Mouse (Mus musculus): Measurements from ENCODE around the gene Kcnq5. TPM values are rescaled to one million over a fixed set of nuclear protein-coding genes. Genes with fewer than 3 reads are reported as not detected.

The Kcnq5 gene
- total RNA-seq, 2 experiments from 2014 or later = 0.38 TPM; not detected in 1

- no peak for ATAC-seq (replicated peaks; ENCODE audit: low FRiP score, poor library complexity, severe bottlenecking)
Measured at GRCm38 (mm10) chr1:21520116-21520645, 441.6 kb downstream of the Kcnq5 start.

- no peak for ATAC-seq (replicated peaks; ENCODE audit: low FRiP score, poor library complexity, severe bottlenecking)
Measured at GRCm38 (mm10) chr1:21506665-21507064, 455.1 kb downstream of the Kcnq5 start.

GRCm38 (mm10) chr1:21499815-21500534 is 461.8 kb downstream of the Kcnq5 start:
- no peak for ATAC-seq (replicated peaks; ENCODE audit: low FRiP score, poor library complexity, severe bottlenecking)

- no peak for ATAC-seq (replicated peaks; ENCODE audit: low FRiP score, poor library complexity, severe bottlenecking)
Measured at GRCm38 (mm10) chr1:21496307-21496706, 465.4 kb downstream of the Kcnq5 start.

- no peak for ATAC-seq (replicated peaks; ENCODE audit: low FRiP score, poor library complexity, severe bottlenecking)
Measured at GRCm38 (mm10) chr1:21488645-21489044, 473.1 kb downstream of the Kcnq5 start.

DNA sequence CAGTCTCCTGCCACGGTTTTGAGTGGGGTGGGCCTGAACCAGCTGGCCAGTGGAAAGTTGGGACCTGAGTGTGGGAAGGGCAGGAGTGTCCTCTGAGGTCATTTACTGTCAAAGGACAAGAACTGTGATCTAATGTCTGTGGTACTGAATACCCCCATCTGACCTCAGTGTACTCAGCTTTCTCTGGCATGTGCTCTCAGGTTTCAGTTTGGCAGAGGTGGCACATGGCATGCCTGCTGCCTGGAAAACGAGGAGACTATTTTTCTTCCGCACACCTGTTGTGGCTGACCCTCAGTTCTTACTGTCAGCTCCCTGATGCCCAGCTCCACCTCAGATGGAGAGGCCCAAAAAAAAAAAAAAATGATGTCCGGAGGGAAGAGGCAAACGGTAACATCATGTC is 475.5 kb downstream of the Kcnq5 start:
- no peak for ATAC-seq (replicated peaks; ENCODE audit: low FRiP score, poor library complexity, severe bottlenecking)

GRCm38 (mm10) chr1:21469311-21469710 is 492.4 kb downstream of the Kcnq5 start:
- ATAC-seq (replicated peaks; ENCODE audit: low FRiP score, poor library complexity, severe bottlenecking) = no peak

DNA sequence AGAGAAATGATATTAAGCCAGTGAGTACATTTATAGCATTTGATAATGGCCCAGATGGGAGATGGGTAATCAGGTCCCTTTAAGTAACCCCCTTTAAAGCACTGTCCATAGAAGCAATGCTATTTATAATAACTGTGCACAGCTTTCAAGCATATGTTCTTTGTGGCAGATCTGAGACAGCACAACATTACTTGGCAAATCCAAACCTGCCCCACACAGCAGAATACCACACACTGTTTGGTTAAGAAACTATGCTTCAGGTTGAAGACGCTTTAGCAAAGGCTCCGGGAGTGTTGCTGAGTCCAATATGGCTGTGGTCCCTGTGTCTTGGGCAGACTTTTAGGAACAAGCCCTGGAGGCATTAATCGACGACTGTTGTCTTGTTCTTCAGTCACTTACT is 495.3 kb downstream of the Kcnq5 start:
- ATAC-seq (replicated peaks; ENCODE audit: low FRiP score, poor library complexity, severe bottlenecking) = no peak

DNA sequence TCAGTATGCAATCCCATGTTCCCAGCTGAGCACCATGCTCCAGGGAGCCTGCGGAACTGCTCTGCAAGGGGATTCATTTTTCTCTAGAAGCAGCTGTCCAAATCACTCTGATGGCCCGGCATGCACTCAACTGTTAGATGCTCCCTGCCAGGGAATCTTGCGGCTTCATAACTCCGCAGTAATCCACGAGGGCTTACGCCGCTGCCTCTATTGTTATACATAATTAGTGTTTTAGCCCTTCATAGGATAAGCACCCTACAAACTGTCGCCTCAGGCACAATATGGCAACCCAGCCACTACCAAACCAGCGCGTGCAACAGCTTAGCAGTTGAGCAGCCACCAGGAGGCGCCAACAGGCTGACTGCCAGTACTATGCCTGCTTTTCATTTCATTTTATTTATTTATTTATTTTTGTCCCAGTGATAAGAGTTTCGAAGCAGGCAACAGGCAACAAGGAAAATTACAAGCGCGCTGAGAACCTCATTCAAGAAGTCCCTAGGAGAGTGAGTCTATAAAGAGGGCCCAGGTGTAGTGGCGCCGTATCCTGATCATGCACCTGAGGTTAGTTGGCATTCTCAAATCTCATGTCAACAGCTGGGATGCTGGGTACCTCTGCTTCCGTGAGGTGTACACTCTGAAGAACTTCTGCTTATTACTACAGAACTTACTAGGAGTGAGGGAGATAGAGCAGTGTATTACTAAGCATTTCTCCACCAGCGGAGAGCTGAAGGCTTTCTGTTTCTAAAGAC is 500.6 kb downstream of the Kcnq5 start:
- ATAC-seq (replicated peaks; ENCODE audit: low FRiP score, poor library complexity, severe bottlenecking) = no peak

DNA sequence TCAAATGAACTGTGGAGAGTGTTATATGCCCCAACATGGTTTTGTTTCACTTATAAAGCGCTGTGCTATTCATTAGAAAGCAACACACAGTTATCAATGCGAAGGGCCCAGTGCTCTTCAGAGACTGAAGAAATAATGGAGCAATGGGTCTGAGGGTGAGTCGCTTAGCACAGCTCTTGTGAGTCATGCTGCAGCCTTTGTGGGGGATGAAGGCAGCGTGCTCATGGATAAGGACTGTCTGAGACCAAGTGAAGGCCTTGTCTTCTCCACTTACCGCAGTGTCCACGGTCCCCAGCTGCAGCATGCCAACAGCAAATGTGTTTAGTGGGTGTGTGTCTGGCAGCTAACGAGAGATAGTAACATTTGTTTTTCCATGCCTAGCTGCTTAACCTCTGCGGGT is 503.2 kb downstream of the Kcnq5 start:
- no peak for ATAC-seq (replicated peaks; ENCODE audit: low FRiP score, poor library complexity, severe bottlenecking)

DNA sequence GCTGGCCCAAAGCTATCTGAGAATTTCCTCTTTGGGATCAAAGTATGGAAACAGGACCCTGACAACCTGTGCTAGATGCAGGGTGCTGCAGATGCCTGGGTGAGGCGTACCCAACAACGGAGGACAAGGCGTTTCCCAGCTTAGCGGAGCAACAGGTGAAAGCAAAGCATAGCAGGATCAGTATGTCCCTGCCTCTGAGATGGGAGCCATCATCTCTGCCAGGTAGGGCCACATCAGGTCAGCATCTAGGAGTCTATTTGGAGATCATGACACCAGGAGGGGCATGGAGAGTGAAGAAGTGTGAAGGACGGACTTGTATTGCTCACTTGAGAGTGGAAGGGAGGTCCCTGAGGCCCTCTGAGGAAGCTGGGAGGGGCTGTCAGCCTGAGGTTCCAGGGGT is 505.8 kb downstream of the Kcnq5 start:
- ATAC-seq (replicated peaks; ENCODE audit: low FRiP score, poor library complexity, severe bottlenecking) = no peak

DNA sequence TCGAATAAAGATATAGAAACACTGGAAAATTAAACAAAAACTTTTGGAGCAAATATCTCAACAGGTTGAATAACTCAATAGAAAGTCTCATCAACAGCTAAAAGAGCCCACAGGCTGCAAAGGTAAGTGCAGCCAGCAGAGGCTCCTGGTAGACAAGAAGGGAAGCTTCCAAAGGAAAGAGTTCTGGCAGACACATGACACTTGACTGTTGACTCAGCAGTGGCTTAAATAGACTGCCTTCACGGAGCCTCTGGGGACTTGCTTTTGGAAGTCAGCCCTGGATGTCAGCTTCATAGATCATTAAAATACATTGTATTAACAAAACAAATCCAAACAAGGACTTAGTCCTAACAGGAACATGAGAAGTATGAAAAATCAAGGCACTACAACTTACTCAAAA is 513.5 kb downstream of the Kcnq5 start:
- no peak for ATAC-seq (replicated peaks; ENCODE audit: low FRiP score, poor library complexity, severe bottlenecking)

GRCm38 (mm10) chr1:21436753-21437152 is 525.0 kb downstream of the Kcnq5 start:
- no peak for ATAC-seq (replicated peaks; ENCODE audit: low FRiP score, poor library complexity, severe bottlenecking)

- no peak for ATAC-seq (replicated peaks; ENCODE audit: low FRiP score, poor library complexity, severe bottlenecking)
Measured at GRCm38 (mm10) chr1:21434853-21435252, 526.9 kb downstream of the Kcnq5 start.

DNA sequence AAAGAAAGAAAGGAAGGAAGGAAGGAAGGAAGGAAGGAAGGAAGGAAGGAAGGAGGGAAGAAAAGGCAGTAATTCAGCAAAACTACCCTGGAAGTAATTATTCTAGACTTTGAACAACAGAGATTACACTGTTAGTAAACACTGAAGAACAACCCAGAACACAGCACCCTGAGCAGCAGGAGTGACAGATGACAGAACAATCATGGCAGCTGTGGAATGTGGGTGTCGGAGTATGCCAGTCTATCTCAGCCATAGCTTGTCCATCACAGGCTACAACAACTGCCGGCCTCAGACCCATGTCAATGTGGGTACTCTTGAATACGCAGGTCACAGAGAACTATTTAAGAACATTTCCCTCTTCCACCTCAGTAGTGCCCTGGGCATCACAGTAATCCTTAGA is 530.1 kb downstream of the Kcnq5 start:
- no peak for ATAC-seq (replicated peaks; ENCODE audit: low FRiP score, poor library complexity, severe bottlenecking)

GRCm38 (mm10) chr1:21428079-21428478 is 533.7 kb downstream of the Kcnq5 start:
- no peak for ATAC-seq (replicated peaks; ENCODE audit: low FRiP score, poor library complexity, severe bottlenecking)

DNA sequence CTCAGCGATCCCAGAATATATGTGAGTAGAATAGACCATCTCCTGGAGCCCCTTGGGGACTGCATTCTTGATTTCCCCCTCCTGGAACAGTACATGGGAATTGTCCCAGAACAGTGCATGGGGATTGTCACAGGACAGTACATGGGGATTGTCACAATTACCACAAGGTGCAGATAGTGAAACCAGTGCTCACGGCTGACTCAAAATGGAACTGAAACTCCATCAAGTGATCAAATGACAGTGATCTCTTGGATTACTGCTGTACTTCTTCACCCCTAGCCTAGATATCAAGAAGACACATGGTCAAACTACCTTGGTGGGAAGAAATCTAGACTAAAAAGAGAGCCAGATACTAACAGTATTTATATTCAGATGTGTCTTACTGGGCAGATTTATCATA is 536.1 kb downstream of the Kcnq5 start:
- ATAC-seq (replicated peaks; ENCODE audit: low FRiP score, poor library complexity, severe bottlenecking) = no peak

DNA sequence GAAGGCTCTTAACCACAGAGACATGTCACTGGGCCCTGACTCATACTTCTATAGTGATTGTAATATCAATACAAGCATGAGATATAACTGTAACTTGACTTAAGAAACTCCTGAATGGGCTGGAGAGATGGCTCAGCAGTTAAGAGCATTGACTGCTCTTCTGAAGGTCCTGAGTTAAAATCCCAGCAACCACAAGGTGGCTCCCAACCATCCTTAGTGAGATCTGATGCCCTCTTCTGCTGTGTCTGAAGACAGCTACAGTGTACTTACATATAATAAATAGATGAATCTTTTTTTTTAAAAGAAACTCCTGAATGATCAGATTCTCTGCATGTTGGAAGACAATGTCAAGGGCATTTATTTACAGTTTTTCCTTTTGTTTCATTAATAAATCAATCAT is 542.4 kb downstream of the Kcnq5 start:
- ATAC-seq (replicated peaks; ENCODE audit: low FRiP score, poor library complexity, severe bottlenecking) = no peak

DNA sequence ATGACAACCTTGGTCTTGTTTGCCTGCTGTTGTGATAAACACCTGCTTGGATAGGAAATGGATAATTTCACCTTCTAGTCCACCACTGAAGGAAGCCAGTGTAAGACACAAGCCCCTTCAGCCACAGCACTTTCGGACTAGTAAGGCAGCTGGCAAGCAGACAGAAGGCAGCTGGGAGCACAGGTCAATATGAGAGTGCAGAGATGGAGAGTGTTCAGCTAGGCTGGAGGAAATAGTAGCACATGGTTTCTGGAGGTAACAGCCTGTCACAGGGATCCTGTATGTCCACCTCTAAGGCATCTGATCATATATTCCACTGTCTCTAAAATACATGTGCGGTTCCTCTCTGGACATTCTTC is 549.6 kb downstream of the Kcnq5 start:
- ATAC-seq (replicated peaks; ENCODE audit: low FRiP score, poor library complexity, severe bottlenecking) = no peak

- no peak for ATAC-seq (replicated peaks; ENCODE audit: low FRiP score, poor library complexity, severe bottlenecking)
Measured at GRCm38 (mm10) chr1:21411331-21412196, 550.2 kb downstream of the Kcnq5 start.

Data from erythroblast, adult 5-6 weeks (primary cell).